Mouse (Mus musculus): ENCODE data around the gene Phlpp1.

Gene Phlpp1

DNA sequence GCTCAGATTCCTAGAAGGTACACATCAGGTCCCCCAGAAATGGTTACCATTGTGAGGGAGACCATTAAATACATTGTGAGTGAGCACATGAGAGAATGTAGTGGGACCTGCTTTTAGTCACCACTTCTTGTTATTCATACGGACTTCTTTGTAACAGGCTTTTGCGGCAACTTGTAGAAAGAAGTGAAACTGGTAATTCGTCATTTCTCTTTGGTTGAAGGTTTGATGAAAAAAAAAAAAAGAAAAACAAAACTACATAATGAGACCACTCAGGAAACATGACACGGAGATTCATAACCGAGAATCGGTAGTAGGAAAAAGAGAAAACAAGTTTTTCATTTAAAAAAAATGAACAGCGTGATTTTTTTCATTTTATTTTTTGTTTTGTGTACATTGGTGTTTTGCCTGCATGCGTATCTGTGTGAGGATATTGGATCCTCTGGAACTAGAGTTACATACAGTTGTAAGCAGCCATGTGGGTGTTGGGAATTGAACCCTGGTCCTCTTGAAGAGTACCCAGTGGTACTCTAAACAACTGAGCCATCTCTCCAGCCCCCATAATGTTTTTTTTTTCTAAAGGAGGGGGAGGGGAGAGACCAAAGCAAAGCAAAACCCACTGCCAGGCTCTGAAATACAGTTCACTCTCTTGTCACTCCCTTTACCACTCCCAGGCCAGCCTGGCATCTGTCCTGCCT lies 150.0 kb downstream of the Phlpp1 start:
- DNase-seq = no peak

DNA sequence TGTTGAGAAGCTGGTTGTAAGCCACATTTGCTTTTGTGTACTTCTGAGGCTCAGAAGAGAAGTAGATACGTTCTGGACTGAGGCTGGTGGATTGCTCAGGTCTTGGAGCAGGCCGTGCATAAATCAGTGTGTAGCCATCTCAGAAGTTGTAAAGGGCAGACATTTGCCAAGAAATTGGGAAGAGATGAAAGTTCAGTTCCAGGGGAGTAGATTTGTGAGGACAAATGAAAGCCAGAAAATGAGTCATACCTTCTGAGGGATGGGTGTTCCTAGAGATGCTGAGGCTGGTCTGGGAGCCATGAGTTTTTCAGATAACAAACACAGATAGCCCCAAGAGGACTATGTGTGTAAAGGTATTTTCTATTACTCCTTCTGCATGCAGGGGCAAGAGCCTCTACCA lies 155.1 kb downstream of the Phlpp1 start:
- no peak for DNase-seq

DNA sequence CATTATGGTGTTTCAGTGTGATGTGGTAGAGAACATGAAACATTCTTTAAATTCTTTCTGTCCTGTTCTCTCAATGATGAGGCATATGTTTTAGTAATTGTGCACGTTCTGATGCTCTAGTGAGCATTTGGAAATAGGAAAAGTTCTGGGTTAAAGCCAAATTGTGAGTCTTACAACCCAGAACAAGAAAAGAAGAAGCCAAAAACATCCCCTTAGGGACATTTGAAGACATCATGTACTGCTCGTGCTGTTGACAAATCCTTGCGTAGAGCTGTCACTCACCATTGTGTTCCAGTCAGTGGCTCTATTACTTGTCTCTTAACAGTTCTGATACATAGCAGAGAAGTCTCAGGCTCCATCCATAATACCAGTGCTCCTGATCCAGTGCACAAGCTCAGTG lies 170.5 kb downstream of the Phlpp1 start:
- no peak for DNase-seq

DNA sequence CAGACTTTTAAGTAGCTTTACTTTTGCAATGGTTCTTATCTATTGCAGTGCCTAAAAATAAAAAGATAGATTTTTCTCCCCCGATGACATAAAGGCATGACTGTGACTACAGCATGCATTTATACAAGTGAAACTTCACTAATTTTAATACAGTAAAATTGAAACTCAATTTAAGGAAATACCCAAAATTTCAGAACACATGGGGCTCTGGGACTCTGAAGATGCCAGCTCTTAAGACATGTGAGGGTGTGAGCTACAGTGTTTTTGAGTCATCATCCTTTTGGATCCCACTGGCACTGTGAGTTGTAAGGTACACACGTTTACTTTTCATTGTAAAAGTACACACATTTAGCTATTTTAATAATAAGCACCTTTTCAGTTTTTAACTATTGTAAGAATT lies 173.7 kb downstream of the Phlpp1 start:
- no peak for DNase-seq

DNA sequence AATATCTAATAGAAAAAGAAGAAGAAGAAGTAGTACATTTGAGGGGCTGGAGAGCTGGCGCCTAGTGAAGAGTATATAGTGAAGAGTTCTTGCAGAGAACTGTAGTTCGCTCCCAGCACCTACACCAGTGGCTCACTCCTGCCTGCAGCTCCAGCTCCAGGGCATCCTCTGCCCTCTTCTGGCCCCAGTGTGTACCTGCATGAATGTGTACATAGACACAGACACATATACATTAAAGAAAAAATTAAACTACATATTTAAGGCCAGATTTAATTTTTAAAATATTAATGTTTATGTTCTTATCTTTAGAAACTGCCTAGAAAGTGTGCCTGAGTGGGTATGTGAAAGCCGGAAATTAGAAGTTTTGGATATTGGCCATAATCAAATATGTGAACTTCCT lies 175.2 kb downstream of the Phlpp1 start:
- DNase-seq = peak; percentile 25

DNA sequence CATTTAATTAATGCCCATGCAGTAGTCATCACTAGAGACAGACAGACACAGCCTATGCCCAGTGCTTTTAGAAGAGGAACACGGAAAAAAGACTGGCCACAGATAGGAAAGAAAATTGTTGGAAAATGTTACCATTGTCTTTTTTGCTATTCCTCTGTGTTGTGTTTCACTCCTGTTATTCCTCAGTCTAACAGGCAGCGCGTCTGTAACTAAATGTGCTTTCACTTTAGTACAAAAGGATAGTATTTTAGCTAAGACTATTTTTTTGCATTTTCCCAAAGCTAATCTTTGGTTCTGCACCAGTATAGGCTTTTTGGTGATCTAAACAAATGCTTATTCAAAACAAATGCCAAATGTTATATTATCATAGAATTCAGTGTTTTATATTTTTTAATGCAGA lies 177.6 kb downstream of the Phlpp1 start:
- DNase-seq = no peak

DNA sequence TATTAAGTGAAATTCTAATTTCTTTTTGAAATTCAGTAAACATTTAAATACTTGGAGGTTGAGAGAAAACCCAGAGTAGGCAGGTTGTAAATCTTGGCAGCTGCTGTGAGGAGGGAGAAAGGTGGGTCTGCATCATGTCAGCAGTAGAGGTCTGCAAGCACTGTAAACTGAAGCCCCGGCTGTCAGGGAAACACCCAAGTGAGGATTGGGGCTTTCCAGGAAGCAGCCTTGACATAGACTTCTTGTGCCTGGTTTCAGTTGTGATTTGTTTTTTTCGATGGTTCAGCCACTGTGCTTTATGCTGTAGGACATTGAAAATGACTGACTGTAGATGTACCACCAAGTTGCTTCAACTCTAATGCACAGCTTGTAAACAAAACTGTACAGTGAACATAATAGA lies 180.0 kb downstream of the Phlpp1 start:
- DNase-seq = no peak

DNA sequence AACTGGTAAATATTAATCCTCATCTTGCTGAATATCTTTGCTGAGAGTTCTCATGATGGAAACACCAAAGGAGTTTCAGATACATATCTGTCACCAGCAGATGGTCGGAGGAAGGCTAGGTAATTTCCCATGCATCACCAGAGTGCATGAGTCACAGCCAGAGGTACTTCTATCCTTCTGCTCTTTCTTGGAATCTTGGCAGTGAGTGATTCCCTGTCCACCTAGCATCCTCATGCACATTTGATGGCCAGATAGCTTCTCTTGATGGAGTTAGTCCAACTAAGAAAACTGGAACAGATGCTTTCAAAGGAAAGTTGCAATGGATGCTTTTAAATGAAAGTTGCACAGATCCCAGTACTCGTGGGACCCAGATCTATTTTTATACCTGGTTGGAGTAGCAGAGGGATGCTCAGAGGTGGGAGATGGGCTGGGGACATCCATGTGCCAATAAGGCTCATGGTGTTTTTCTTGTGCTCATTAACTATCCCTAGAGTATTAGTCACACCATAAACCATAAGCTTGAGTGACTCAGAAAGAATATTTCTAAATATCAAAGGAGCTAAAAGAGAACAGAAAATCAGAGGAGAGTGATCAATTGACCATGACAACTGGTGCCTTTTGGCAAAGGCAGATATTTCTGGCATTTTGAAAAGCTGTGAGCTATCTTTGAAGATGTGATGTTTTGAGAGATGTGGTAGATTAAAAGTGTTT lies 181.4 kb downstream of the Phlpp1 start:
- no peak for DNase-seq

DNA sequence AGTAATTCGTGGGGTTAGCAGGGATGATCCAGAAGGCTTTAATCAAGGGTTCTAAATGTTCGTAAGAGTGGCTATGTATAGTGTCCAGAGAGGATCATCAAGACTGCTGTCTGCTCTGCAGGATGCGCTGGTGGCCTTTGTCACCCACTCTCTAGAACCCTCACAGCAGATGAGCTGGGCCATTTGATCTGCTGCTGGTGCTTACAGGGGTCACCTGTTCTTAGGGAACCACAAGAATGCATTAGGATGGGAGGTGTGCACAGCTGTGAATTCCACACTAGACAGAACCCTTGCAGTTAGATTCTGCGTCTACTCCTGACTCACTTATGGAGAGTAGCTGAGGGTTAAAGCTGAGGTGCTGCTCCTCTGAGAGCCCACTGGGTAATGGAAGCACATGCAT lies 182.4 kb downstream of the Phlpp1 start:
- no peak for DNase-seq

DNA sequence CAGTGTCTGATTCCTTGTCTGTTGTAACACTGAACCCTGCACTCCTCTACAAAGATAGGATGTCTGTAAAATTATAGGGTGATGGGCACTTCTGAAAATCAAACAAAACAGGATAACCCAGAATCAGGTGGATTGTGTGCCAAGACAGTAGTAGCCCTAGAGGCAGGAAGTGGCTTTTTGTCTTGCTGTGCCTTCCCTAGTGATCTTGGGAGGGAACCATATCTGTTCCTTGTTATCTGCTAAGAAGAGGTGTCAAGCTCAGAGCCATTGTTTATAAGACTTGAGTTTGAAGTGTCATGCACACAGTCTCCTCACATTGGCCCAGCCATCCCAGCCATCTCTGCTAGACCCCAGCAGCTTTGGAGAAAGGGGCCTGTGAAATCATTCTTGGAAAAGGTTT lies 187.9 kb downstream of the Phlpp1 start:
- DNase-seq = no peak

DNA sequence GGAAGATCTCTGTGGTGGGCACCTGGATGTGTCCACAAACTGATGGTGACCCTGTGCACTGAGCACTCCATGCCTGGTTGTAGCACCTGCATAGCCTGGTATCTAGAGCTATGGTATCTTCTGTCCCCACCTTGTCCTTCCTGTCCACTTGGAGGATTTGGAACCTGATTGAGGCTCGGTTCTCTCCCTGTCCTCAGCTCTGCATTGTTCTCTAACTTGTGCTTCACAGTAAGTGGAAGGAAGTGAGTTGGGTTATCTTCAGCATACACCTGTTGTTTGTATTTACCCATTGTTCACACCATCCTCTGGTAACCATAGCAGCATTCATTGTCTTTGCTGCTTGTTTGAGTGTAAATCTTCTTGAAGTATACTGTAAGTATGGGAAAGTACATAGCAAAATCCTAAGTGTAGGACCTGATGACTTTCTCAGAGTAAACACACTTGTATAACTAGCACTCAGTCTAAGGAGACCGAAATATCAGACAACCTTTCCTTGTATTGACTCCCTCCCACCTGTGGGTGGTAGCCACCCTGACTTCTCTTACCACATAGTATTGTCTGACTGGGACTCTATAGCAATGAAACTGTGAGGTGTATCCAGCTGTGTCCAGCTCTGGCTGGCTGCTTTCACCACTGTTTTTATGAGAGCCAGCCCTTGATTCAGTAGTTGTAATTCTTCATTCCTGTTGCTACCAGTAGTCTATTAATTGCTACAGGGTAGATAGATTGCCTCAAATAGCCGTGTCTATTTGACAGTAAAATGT lies 191.5 kb downstream of the Phlpp1 start:
- no peak for DNase-seq

DNA sequence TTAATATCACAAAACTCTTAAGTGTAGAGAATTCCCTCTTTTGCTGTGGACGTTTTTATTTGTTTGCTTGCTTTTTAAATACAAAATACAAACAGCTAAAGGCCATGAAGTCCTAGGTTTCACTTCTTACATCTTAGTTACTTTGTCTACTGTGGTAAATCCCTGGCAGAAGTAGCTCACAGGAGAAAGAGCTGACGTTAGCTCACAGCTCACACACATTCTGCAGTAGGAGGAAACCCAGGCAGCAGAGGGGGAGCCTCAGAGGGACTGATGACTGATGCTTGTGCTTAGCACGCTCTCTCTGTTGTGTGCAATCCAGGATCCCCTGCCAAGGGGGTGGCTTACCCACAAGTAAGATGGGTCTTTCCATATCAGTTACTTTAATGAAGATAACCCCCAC lies 197.8 kb downstream of the Phlpp1 start:
- no peak for DNase-seq

DNA sequence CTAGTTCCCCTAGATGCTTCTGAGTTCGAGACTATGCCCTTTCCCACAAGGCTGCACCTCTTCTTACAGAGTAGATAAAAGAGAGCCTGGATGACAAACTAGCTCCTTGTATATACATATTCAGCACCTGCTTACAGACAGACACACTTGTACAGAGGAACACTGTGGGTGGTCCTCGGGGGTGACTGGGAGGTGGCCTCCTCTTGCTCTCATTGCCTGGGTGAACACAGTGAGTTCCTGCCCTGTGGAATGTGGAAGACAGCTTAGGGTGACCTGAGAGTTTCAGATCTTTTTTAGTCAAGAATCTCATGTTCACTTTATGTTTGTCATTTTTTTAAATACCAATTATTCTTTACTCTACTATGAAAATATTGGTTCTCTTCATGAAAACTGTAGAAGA lies 200.9 kb downstream of the Phlpp1 start:
- no peak for DNase-seq

DNA sequence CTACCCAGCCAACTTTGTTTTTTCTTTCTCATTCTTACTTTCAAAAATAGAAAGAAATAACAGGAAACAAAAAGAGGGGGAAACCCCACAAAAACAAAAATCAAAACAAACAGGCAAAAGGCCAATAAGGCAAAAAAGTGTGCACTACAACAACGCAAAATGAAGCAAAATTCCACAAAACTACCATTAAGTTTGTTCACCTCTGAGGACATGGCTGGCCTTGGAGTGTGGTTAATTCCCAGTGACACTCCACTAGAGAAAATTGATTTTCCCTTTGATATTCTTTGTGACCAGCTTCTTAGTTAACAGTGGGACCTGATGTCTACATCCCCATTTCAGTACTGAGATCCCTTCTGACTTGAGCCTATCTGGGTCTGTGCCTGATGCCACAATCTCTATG lies 202.1 kb downstream of the Phlpp1 start:
- DNase-seq = no peak

DNA sequence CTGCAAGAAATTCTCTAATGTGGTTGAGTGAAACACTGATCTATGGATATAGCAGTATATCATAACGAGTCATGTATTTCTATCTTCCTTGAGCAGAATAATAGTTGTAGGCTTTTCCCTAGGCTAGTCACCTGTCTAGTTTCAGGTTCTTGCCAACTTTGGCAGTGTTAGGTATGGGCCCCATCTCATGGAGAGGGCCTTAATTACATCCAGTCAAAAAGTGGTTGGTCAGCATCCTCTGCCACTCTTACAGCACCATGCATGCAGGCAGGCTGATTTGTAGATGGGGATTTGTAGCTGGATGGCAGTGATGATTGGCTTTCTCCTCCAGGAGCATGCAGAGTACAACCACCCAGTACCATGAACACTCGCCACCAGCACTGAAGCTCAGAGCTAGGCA lies 202.7 kb downstream of the Phlpp1 start:
- no peak for DNase-seq

DNA sequence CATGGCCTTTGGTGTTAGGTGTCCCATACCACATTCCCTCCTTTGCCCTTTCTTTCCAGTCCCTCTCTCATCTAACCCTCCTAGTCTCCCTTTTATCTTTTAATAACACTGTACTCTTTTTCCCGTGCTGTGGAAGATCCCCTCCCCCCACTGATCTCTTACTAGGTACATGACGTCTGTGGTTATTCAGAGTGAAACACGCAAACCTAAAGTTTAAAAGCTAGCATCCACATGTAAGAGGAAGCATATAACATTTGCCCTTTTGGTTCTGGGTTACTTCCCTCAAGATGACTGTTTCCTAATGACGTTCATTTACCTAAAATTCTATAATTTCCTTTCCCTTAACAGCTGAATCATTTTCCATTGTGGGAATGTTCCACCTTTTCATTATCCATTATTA lies 203.4 kb downstream of the Phlpp1 start:
- DNase-seq = no peak

DNA sequence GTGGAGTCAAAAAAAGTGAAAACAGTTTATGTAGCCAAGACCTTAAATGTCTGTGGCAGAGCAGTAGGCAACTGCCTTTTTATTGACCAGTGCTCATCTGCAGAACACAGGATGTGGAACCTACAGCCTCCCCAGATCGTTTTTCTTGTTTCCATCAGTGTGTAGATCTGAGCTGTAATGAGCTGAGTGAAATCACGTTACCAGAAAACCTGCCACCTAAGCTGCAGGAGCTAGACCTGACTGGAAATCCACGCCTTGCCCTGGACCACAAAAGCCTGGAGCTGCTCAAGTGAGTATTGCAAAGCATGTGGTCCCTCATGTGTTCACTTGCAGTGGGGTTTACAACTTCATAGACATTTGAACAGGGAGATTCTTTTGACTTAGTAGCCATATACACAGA lies 204.5 kb downstream of the Phlpp1 start:
- DNase-seq = no peak

DNA sequence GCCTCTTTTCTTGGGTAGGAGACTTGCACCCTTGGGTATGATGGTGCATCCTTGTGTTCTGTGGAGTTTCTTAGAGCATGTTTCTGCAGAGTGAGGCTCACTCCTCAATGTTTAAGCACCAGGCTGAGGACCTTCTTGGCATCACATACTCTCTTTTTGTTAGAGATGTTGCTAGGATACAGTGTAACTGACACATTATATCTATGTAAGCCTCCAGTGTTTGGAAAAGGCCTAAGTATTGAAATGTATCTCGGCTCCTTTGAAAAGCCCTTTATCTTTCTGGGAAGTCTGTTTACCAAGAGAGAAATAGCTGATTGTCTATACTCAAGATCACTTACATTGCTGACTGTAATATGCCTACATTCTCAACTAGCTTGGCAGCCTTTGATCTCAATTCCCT lies 208.9 kb downstream of the Phlpp1 start:
- DNase-seq = no peak

DNA sequence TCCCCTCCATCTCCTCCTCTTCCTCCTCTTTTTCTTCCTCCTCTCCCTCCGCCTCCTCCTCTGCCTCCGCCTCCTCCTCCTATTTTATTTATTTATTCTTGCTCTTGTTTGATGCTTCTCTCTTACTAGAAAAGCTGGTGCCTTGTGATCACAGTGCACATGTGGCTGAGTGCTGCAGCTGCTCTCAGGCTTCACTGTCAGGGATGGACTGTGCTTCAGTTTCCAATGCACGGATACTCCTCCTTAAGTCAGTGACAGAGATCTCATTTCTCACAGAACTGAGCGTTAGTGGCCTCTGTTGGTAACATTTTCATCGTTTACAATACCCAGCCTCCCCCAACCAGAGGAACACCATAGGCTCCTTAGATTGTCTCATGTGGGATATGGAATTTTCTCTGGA lies 215.0 kb downstream of the Phlpp1 start:
- DNase-seq = no peak

DNA sequence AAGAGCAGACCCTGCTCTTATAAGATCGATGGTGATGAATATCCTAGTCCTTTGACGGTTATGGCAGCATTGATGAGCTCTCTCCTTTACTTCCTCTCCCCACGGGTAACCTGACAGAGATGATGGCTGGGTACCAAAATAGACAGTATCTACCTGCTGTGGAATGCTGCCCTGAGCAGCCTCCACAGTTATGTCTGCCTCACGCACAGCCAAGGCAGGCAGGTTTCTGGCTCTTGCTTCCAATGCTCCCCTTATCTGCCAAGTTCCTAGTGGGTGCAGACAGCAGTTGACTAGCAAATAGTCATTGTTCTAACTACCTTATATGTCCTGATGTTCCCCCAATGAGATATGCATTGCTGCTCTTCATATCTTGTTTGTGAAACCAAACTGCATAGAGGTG lies 215.7 kb downstream of the Phlpp1 start:
- no peak for DNase-seq

DNA sequence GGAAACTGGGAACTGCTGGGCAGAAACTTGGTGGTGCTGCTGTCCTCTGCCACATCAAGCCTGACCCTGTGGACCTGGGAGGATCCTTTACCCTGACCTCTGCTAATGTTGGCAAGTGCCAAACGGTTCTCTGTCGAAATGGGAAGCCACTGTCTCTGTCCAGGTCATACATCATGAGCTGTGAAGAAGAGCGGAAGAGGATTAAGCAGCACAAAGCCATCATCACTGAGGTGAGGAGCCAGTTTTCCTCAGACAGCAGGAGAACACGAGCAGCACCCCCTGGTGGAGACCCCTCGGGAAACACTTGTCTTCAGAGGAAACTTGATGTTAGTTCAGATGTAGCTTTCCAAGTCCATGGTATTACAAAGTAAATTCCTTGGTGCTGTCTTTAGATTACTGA lies 218.1 kb downstream of the Phlpp1 start:
- DNase-seq = peak; percentile 76

DNA sequence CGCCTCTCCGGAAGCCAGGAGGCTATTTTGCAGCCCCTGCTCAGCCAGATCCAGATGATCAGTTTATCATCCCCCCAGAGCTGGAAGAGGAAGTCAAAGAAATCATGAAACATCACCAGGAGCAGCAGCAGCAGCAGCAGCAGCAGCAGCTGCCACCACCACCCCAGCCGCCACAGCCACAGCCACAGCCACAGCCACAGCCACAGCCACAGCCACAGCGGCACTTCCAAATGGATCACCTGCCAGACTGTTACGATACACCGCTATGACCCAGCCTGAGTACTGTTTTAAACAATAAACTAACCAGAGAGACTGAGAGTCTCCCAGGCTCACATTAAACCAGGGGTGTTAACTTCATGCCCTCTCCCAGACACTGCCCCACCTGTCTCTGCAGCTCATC lies 221.5 kb downstream of the Phlpp1 start:
- DNase-seq = no peak

DNA sequence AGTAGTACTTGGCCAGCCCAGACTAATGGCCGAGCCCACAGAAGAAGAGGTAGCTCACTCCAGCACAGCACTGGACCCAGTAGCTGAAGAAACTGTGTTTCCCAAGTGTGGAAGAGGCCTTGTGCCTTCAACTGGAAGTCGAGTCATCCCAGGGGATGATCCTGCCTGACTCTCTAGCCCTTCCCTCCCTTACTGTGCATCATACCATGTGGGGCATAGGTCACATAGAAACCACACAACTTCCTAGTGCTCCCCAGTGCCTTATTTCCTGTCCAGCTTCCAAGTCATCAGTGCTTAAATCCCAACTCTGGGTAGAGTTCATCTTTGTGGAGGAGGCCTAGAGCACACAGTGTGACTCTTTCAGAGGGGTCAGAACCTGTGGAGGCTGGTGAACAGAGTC lies 223.1 kb downstream of the Phlpp1 start:
- DNase-seq = no peak

DNA sequence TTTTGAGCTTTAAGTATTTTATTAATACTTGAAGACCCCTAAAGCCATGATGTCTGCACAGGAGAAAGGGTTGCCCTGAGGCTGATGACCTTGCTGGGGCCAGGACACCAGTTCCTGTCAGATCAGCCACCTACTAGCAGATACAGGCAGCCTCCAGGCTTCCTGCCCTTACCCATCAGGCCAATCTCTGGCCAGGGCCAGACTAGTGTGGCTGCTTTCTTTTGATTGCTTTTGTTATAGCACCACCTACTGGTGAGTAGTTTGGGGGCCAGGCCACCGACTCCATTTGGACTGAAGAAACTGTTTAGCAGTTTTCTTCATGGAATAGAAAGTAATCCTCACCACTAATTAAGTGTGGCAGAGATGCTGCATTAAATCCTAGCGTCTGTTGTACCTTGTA lies 223.9 kb downstream of the Phlpp1 start:
- DNase-seq = peak; percentile 69

All from thymus, postnatal 14 days (tissue).